Mouse (Mus musculus): ENCODE data around the gene Manba. TPM values are rescaled to one million over a fixed set of nuclear protein-coding genes. Genes with fewer than 3 reads are reported as not detected.

Manba gene
- polyA plus RNA-seq (2012), result 0.03 TPM in 1 of 2 replicates, not detected in the other

- H3K4me3 ChIP-seq (replicated peaks), result peak within 1 kb of the TSS; percentile 71
- no peak for TF ChIP-seq GATA1 (IDR thresholded peaks at IDR 0.05; ENCODE audit: low read length)
- TF ChIP-seq TAL1 (IDR thresholded peaks at IDR 0.05; ENCODE audit: low read length), result no peak
- H3K36me3 ChIP-seq (ENCODE audit: control insufficient read depth), result no peaks in the 10 kb centered on the region
- no peaks in the 10 kb centered on the region for H3K9me3 ChIP-seq (ENCODE audit: control insufficient read depth, low read length)
- peaks cover 11% of the 10 kb centered on the region for H3K4me1 ChIP-seq (ENCODE audit: control insufficient read depth)
- H3K27me3 ChIP-seq (ENCODE audit: control insufficient read depth), result peaks cover 10% of the 10 kb centered on the region
These were observed at the start of gene Manba for GRCm38 (mm10) chr3:135485128-135485899. Gene Manba, plus strand, starts transcription at chr3:135485611.

- Histone ChIP-seq H3K4me1 (ENCODE audit: control insufficient read depth) (peaks cover 21% of the 10 kb centered on the region), H3K9me3 (ENCODE audit: control insufficient read depth, low read length) (no peaks in the 10 kb centered on the region), H3K27me3 (ENCODE audit: control insufficient read depth) (no peaks in the 10 kb centered on the region), H3K4me3 (replicated peaks) (peak overlapping the region; percentile 100), H3K36me3 (ENCODE audit: control insufficient read depth) (peaks cover 45% of the 10 kb centered on the region)
- TF ChIP-seq TAL1 (IDR thresholded peaks at IDR 0.05; ENCODE audit: low read length) (no peak), GATA1 (IDR thresholded peaks at IDR 0.05; ENCODE audit: low read length) (no peak)
These were observed 48.4 kb upstream of the Manba start for GRCm38 (mm10) chr3:135436901-135437616.

- peaks cover 54% of the 10 kb centered on the region for H3K36me3 ChIP-seq (ENCODE audit: control insufficient read depth)
- H3K4me3 ChIP-seq (replicated peaks), result peak within 1 kb of the TSS; percentile 100
- TF ChIP-seq TAL1 (IDR thresholded peaks at IDR 0.05; ENCODE audit: low read length) (no peak), GATA1 (IDR thresholded peaks at IDR 0.05; ENCODE audit: low read length) (no peak)
- H3K27me3 ChIP-seq (ENCODE audit: control insufficient read depth), result no peaks in the 10 kb centered on the region
- peaks cover 27% of the 10 kb centered on the region for H3K4me1 ChIP-seq (ENCODE audit: control insufficient read depth)
- H3K9me3 ChIP-seq (ENCODE audit: control insufficient read depth, low read length), result no peaks in the 10 kb centered on the region
These were observed 47.5 kb upstream of the Manba start, which contains the start of gene Ube2d3 for GRCm38 (mm10) chr3:135437758-135438495. Gene Ube2d3, plus strand, starts transcription at chr3:135438149.

GRCm38 (mm10) chr3:135438531-135438912, 46.9 kb upstream of the Manba start:
- no peaks in the 10 kb centered on the region for H3K27me3 ChIP-seq (ENCODE audit: control insufficient read depth)
- no peaks in the 10 kb centered on the region for H3K9me3 ChIP-seq (ENCODE audit: control insufficient read depth, low read length)
- H3K36me3 ChIP-seq (ENCODE audit: control insufficient read depth), result peaks cover 55% of the 10 kb centered on the region
- no peak for TF ChIP-seq TAL1 (IDR thresholded peaks at IDR 0.05; ENCODE audit: low read length)
- TF ChIP-seq GATA1 (IDR thresholded peaks at IDR 0.05; ENCODE audit: low read length), result no peak
- peaks cover 33% of the 10 kb centered on the region for H3K4me1 ChIP-seq (ENCODE audit: control insufficient read depth)
- H3K4me3 ChIP-seq (replicated peaks), result peak overlapping the region; percentile 100

- H3K4me3 ChIP-seq (replicated peaks), result peak overlapping the region; percentile 100
- no peaks in the 10 kb centered on the region for H3K9me3 ChIP-seq (ENCODE audit: control insufficient read depth, low read length)
- H3K36me3 ChIP-seq (ENCODE audit: control insufficient read depth), result peaks cover 59% of the 10 kb centered on the region
- no peaks in the 10 kb centered on the region for H3K27me3 ChIP-seq (ENCODE audit: control insufficient read depth)
- peaks cover 35% of the 10 kb centered on the region for H3K4me1 ChIP-seq (ENCODE audit: control insufficient read depth)
- TF ChIP-seq TAL1 (IDR thresholded peaks at IDR 0.05; ENCODE audit: low read length) (no peak), GATA1 (IDR thresholded peaks at IDR 0.05; ENCODE audit: low read length) (no peak)
These were observed 46.4 kb upstream of the Manba start for GRCm38 (mm10) chr3:135438913-135439531.

GRCm38 (mm10) chr3:135439651-135440050, 45.8 kb upstream of the Manba start:
- H3K4me1 ChIP-seq (ENCODE audit: control insufficient read depth), result peaks cover 35% of the 10 kb centered on the region
- no peaks in the 10 kb centered on the region for H3K9me3 ChIP-seq (ENCODE audit: control insufficient read depth, low read length)
- peak overlapping the region; percentile 100 for H3K4me3 ChIP-seq (replicated peaks)
- TF ChIP-seq TAL1 (IDR thresholded peaks at IDR 0.05; ENCODE audit: low read length) (no peak), GATA1 (IDR thresholded peaks at IDR 0.05; ENCODE audit: low read length) (no peak)
- H3K36me3 ChIP-seq (ENCODE audit: control insufficient read depth), result peaks cover 61% of the 10 kb centered on the region
- H3K27me3 ChIP-seq (ENCODE audit: control insufficient read depth), result no peaks in the 10 kb centered on the region

- Histone ChIP-seq H3K9me3 (ENCODE audit: control insufficient read depth, low read length) (no peaks in the 10 kb centered on the region), H3K27me3 (ENCODE audit: control insufficient read depth) (no peaks in the 10 kb centered on the region), H3K36me3 (ENCODE audit: control insufficient read depth) (peaks cover 64% of the 10 kb centered on the region), H3K4me3 (replicated peaks) (peak overlapping the region; percentile 100), H3K4me1 (ENCODE audit: control insufficient read depth) (peaks cover 35% of the 10 kb centered on the region)
- TF ChIP-seq TAL1 (IDR thresholded peaks at IDR 0.05; ENCODE audit: low read length), result no peak
- no peak for TF ChIP-seq GATA1 (IDR thresholded peaks at IDR 0.05; ENCODE audit: low read length)
These were observed 45.2 kb upstream of the Manba start for GRCm38 (mm10) chr3:135440221-135440620.

GRCm38 (mm10) chr3:135440621-135441020, 44.8 kb upstream of the Manba start:
- H3K4me1 ChIP-seq (ENCODE audit: control insufficient read depth), result peaks cover 35% of the 10 kb centered on the region
- H3K27me3 ChIP-seq (ENCODE audit: control insufficient read depth), result no peaks in the 10 kb centered on the region
- peak overlapping the region; percentile 100 for H3K4me3 ChIP-seq (replicated peaks)
- TF ChIP-seq TAL1 (IDR thresholded peaks at IDR 0.05; ENCODE audit: low read length), result no peak
- TF ChIP-seq GATA1 (IDR thresholded peaks at IDR 0.05; ENCODE audit: low read length), result no peak
- peaks cover 64% of the 10 kb centered on the region for H3K36me3 ChIP-seq (ENCODE audit: control insufficient read depth)
- no peaks in the 10 kb centered on the region for H3K9me3 ChIP-seq (ENCODE audit: control insufficient read depth, low read length)
